ENCODE assay signal across 13 mouse cellular contexts in the genomic region with DNA sequence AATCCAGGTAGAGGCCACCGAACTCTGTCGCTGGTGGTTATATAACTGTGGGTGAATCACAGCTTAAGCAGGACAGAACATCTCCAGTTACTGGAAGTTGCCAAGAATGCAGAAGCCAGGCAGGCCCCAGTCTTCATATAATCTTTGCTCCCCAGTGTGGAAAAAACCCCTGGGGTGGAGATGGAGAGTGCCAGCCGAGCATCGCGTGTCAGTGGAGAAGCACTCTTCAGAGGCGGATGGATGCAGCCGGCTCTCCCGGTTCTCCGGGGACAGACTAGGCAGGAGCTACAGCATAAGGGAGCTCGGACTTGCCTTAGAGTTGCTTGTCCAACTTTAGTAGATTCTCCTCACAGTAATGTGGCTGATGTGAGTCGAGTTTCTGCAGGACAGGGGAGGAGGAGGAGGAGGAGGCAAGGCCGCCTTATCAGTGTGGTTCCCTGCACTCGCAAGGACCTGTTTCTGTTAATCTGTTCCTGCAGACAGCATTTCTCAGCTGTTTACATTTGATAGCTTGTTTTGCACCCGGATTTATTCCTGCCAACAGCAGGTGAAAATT. TPM values are rescaled to one million over a fixed set of nuclear protein-coding genes. Genes with fewer than 3 reads are reported as not detected.
DNase-seq lines count a peak whose midpoint lies in the region; ATAC-seq and TF ChIP-seq lines count a peak whose summit lies in the region.
"Had no signal": no experiment of that assay in that cellular context is flagged by ENCODE, and none has a peak within 500 bp of the region (broad histone marks: within the 10 kb centered on the region; RNA-seq: fewer than 3 reads in every experiment).

No protein-coding gene starts in this region.

- ATAC-seq in monocyte, adult 5-6 weeks (replicated peaks; ENCODE audit: insufficient number of reproducible peaks, low FRiP score, low TSS enrichment, poor library complexity, severe bottlenecking), result no peak
- ATAC-seq: activated CD4-positive, CD25-positive, alpha-beta regulatory T cell, adult 4 months; forebrain, postnatal 0 days had no signal

- DNase-seq in gastrocnemius, adult 2 months, result peak; percentile 63
- no peak for DNase-seq in gastrocnemius, postnatal 4 days (ENCODE audit: low spot score in 2 of 2)
- DNase-seq in testis, postnatal 14 days (ENCODE audit: low spot score), result peak; percentile 46
- no peak for DNase-seq in testis, postnatal 10 days (ENCODE audit: low spot score)
- DNase-seq in liver, result peak; percentile 81
- DNase-seq in thymus, postnatal 36 days, result no peak
- no peak for DNase-seq in layer of hippocampus, adult 11-12 months (ENCODE audit: low spot score)
- DNase-seq: forebrain, postnatal 0 days; heart, postnatal 4 days; thymus, postnatal 25 days had no signal

- intact Hi-C loops in gastrocnemius, adult 2 months (cut with DNase I), result loop anchor here (10.0 kb wide), 1 partner anchor 379 kb away; a partner anchor contains a TSS

- TF ChIP-seq CTCF in gastrocnemius, adult 2 months (IDR thresholded peaks at IDR 0.05), result no peak

- H3K27ac ChIP-seq in gastrocnemius, adult 2 months, result peak overlapping the region; percentile 88
- H3K27ac ChIP-seq: kidney, postnatal 0 days had no signal

- H3K4me3 ChIP-seq in gastrocnemius, adult 2 months, result peak overlapping the region; percentile 65

RNA-seq across cellular contexts. Expression of a gene that starts 10.1 kb away (rescaled TPM):
- total RNA-seq in gastrocnemius, adult 2 months (2021), result 10 to 100 TPM; 87.2 to 92.8 TPM
- total RNA-seq in gastrocnemius, postnatal 4 days (2021), result 10 to 100 TPM; 29.3 to 32.8 TPM
- total RNA-seq in monocyte, adult 5-6 weeks (2017), result 32.1 to 201 TPM (median 172 TPM) in 3 replicates

Comparison
In these comparisons a context has a peak if more than half of its experiments do, and no peak if none do; other contexts are left out.
1. DNase-seq: peak in gastrocnemius, adult 2 months (single experiment), testis, postnatal 14 days (single experiment) and liver (single experiment); none in gastrocnemius, postnatal 4 days (0 of 2), testis, postnatal 10 days (single experiment), thymus, postnatal 36 days (0 of 2) and layer of hippocampus, adult 11-12 months (single experiment).